Mouse (Mus musculus): Measurements from ENCODE around the gene Chl1. TPM values are rescaled to one million over a fixed set of nuclear protein-coding genes. Genes with fewer than 3 reads are reported as not detected.

Gene Chl1
- polyA plus RNA-seq, 1 experiment from 2014 or later = 46.5 TPM

DNA sequence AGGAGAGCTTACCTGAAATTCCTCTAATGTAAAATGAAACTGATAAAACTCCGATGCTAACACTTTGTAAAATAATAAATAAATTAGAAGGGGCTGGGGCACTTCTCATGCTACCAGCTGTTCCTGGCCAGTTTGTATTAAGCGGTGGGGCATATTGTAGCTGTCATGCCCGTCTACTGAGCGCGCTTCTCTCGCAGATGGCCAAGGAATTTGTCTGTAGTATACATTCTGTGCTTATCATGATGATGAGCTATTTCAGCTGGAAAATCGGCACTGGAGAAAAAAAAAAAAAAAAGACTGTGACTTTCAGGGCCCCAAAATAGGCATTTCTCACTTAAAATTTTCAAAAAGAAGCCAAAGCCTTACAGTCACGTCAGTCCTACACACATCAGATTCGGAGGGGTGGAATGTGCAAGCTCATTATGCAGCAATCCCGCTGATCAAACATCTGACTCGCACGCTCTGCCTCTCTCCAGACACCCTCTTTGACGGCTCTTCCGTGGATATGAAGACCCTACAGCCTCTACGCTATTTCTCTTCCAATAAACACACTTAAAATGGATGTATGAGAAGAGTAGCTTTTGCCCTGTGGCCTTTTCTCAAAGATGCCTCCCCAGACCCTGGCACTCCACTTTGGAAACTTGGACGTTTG is 238.9 kb downstream of the Chl1 start:
- Histone ChIP-seq H3K36me3 (no peaks in the 10 kb centered on the region), H3K27me3 (no peaks in the 10 kb centered on the region), H3K9me3 (replicated peaks) (no peaks in the 10 kb centered on the region), H3K4me3 (no peak overlapping the region), H3K27ac (no peak overlapping the region), H3K4me2 (replicated peaks) (peak overlapping the region; percentile 24), H3K9ac (no peak overlapping the region), H3K4me1 (peaks cover 5% of the 10 kb centered on the region; the same call in 1 of the 2 replicates)
- 0 out of 2 replicates have a peak, but pooled peaks have one; percentile 52 for ATAC-seq (ENCODE audit: low FRiP score)
- 50% methylated on average over 16 of the region's 16 CpGs for WGBS

DNA sequence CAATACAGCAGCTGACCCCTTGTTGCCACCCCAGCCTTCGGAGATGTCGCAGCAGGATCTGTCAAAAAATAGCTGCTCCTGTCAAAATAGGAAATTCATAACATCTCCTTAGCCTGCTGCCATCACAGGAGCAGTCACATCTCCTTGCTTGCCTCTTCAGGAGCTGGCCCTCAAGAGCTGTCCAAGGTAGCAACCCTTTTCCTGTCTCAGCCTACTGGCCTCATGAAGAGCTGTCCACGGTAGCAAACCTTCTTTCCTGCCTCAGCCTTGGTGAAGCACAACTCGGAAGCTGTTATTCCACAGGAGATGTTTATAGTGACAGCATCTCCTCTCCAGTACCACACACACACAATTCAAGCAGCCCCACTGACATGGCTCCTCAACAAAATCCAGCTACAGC is 243.5 kb downstream of the Chl1 start:
- no peaks in the 10 kb centered on the region for H3K27me3 ChIP-seq
- no peak overlapping the region for H3K27ac ChIP-seq
- H3K36me3 ChIP-seq = no peaks in the 10 kb centered on the region
- whole genome bisulfite sequencing = 78% methylated on average over 4 of the region's 4 CpGs
- peaks cover 5% of the 10 kb centered on the region; the same call in 1 of the 2 replicates for H3K4me1 ChIP-seq
- H3K4me3 ChIP-seq = no peak overlapping the region
- no peak overlapping the region for H3K4me2 ChIP-seq (replicated peaks)
- ATAC-seq (ENCODE audit: low FRiP score) = no peak
- H3K9me3 ChIP-seq (replicated peaks) = no peaks in the 10 kb centered on the region
- no peak overlapping the region for H3K9ac ChIP-seq

- H3K4me1 ChIP-seq = no peaks in the 10 kb centered on the region
- whole genome bisulfite sequencing = 72% methylated on average over 3 of the region's 3 CpGs
- H3K4me3 ChIP-seq = no peak overlapping the region
- no peak overlapping the region for H3K9ac ChIP-seq
- no peaks in the 10 kb centered on the region for H3K27me3 ChIP-seq
- no peak overlapping the region for H3K4me2 ChIP-seq (replicated peaks)
- H3K27ac ChIP-seq = no peak overlapping the region
- no peak for ATAC-seq (ENCODE audit: low FRiP score)
- H3K9me3 ChIP-seq (replicated peaks) = no peaks in the 10 kb centered on the region
- H3K36me3 ChIP-seq = no peaks in the 10 kb centered on the region
Measured at GRCm38 (mm10) chr6:103766830-103767229, 256.4 kb downstream of the Chl1 start.

- Histone ChIP-seq H3K9ac (no peak overlapping the region), H3K4me2 (replicated peaks) (no peak overlapping the region), H3K4me3 (no peak overlapping the region), H3K27me3 (no peaks in the 10 kb centered on the region), H3K27ac (no peak overlapping the region), H3K36me3 (no peaks in the 10 kb centered on the region), H3K4me1 (no peaks in the 10 kb centered on the region), H3K9me3 (replicated peaks) (no peaks in the 10 kb centered on the region)
- 82% methylated on average over 5 of the region's 5 CpGs for WGBS
- 0 out of 2 replicates have a peak, but pooled peaks have one; percentile 40 for ATAC-seq (ENCODE audit: low FRiP score)
Measured at GRCm38 (mm10) chr6:103781058-103781457, 270.7 kb downstream of the Chl1 start.

GRCm38 (mm10) chr6:103791077-103791632 is 280.8 kb downstream of the Chl1 start:
- ATAC-seq (ENCODE audit: low FRiP score) = no peak
- Histone ChIP-seq H3K4me3 (no peak overlapping the region), H3K4me1 (no peaks in the 10 kb centered on the region), H3K36me3 (no peaks in the 10 kb centered on the region), H3K4me2 (replicated peaks) (no peak overlapping the region), H3K9me3 (replicated peaks) (no peaks in the 10 kb centered on the region), H3K27me3 (no peaks in the 10 kb centered on the region), H3K9ac (no peak overlapping the region), H3K27ac (no peak overlapping the region)
- WGBS = 81% methylated on average over 2 of the region's 2 CpGs

GRCm38 (mm10) chr6:103795241-103795640 is 284.9 kb downstream of the Chl1 start:
- Histone ChIP-seq H3K4me1 (no peaks in the 10 kb centered on the region), H3K27me3 (no peaks in the 10 kb centered on the region), H3K4me3 (no peak overlapping the region), H3K9me3 (replicated peaks) (no peaks in the 10 kb centered on the region), H3K9ac (no peak overlapping the region), H3K36me3 (no peaks in the 10 kb centered on the region), H3K27ac (no peak overlapping the region), H3K4me2 (replicated peaks) (no peak overlapping the region)
- no peak for ATAC-seq (ENCODE audit: low FRiP score)
- WGBS = 81% methylated on average over 1 of the region's 1 CpGs
